Mouse (Mus musculus) erythroblast, embryonic 14.5 days (primary cell): ENCODE measurements around the gene Gm47995. TPM values are rescaled to one million over a fixed set of nuclear protein-coding genes. Genes with fewer than 3 reads are reported as not detected.
"Not testable (repeated sequence)": the region's sequence is repeated elsewhere in the genome, so short reads cannot be mapped to it uniquely, and the experiment has no call there.

Experiments used
- H3K27me3 ChIP-seq: 2 replicates; pipeline ENCODE4 v1.6.1; 2012; ENCODE audit warnings: inconsistent platforms; ENCODE audit not compliant: control insufficient read depth
- H3K36me3 ChIP-seq: 2 replicates; pipeline ENCODE4 v1.6.1; 2012; ENCODE audit warnings: mild to moderate bottlenecking, inconsistent platforms; ENCODE audit not compliant: control insufficient read depth
- H3K4me1 ChIP-seq: 2 replicates; pipeline ENCODE4 v1.6.1; 2012; ENCODE audit warnings: inconsistent platforms; ENCODE audit not compliant: control insufficient read depth
- H3K4me3 ChIP-seq: replicated peaks from 2 replicates; pipeline ENCODE3; 2012; ENCODE audit warnings: moderate library complexity, mild to moderate bottlenecking, inconsistent platforms
- H3K9me3 ChIP-seq: 2 replicates; pipeline ENCODE4 v1.6.1; 2012; ENCODE audit warnings: low read length, inconsistent platforms, mixed read lengths; ENCODE audit not compliant: control insufficient read depth
- GATA1 ChIP-seq: IDR thresholded peaks from 2 replicates; pipeline ENCODE4 v1.6.1; 2012; ENCODE audit warnings: low read length, inconsistent platforms, mixed read lengths
- TAL1 ChIP-seq: IDR thresholded peaks from 3 replicates; pipeline ENCODE4 v1.6.1; 2012; ENCODE audit warnings: low read length, inconsistent platforms, mixed read lengths
- polyA plus RNA-seq: library from polyadenylated mRNA; stranded (reverse); fragments of >175 nt; gene quantifications from 2 replicates; pipeline ENCODE4 v1.2.3, GENCODE M21; 2012

Gene Gm47995
- polyA plus RNA-seq, 1 experiment = not detected

GRCm38 (mm10) chr1:151166031-151166430 lies 32.2 kb upstream of the Gm47995 start:
- Histone ChIP-seq H3K4me1 (peaks cover 8% of the 10 kb centered on the region), H3K4me3 (no peak overlapping the region), H3K27me3 (no peaks in the 10 kb centered on the region), H3K9me3 (no peaks in the 10 kb centered on the region), H3K36me3 (no peaks in the 10 kb centered on the region)
- TF ChIP-seq GATA1 (no peak), TAL1 (no peak)

DNA sequence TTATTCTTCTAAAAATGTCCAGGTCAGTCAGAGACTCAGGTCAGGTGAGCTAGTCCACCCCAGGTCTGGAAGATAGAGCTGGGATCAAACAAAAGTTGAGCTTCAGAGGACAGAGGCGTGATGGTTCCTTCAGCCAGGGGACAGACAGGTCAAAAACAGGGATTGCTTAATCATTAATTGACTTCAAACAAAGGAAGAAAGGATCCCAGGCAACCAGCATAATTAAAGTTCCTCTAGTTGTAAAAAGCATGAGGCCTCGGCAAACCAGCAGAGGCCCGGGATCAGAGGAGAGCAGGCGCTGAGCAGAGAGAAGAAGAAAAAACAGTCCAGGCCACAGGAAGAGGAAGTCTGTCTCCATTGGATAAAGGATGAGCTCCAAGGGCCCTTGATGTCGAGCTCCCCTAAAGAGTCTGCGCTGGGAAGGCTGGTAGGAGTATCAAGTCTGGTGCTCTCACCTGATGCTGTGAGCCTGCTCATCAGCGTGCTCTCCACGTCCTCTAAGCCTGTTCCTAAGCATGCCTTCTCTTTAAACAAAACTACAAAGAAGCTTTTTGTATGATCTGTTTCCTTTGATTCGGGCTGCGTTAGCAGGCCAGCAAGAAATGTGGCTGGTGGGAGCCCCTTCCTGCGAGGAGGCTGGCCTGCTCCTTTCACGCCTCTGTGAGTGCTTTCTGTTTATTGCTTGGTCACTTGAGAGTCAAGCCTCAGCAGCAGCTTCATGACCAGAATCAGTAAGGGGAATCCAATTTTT lies 30.8 kb upstream of the Gm47995 start:
- H3K4me1 ChIP-seq = peaks cover 8% of the 10 kb centered on the region
- no peaks in the 10 kb centered on the region for H3K27me3 ChIP-seq
- no peaks in the 10 kb centered on the region for H3K36me3 ChIP-seq
- TF ChIP-seq TAL1 = no peak
- no peak for TF ChIP-seq GATA1
- no peak overlapping the region for H3K4me3 ChIP-seq
- H3K9me3 ChIP-seq = no peaks in the 10 kb centered on the region

GRCm38 (mm10) chr1:151168637-151169036 lies 29.6 kb upstream of the Gm47995 start:
- Histone ChIP-seq H3K4me1 (peaks cover 8% of the 10 kb centered on the region), H3K9me3 (no peaks in the 10 kb centered on the region), H3K4me3 (no peak overlapping the region), H3K27me3 (no peaks in the 10 kb centered on the region), H3K36me3 (no peaks in the 10 kb centered on the region)
- TF ChIP-seq TAL1 = no peak
- TF ChIP-seq GATA1 = no peak

- H3K4me1 ChIP-seq = peaks cover 10% of the 10 kb centered on the region
- no peak for TF ChIP-seq GATA1
- TF ChIP-seq TAL1 = no peak
- H3K36me3 ChIP-seq = no peaks in the 10 kb centered on the region
- no peaks in the 10 kb centered on the region for H3K9me3 ChIP-seq
- no peak overlapping the region for H3K4me3 ChIP-seq
- H3K27me3 ChIP-seq = no peaks in the 10 kb centered on the region
Measured at GRCm38 (mm10) chr1:151171572-151172461, 26.4 kb upstream of the Gm47995 start.

- Histone ChIP-seq H3K27me3 (no peaks in the 10 kb centered on the region), H3K9me3 (no peaks in the 10 kb centered on the region), H3K4me1 (peaks cover 45% of the 10 kb centered on the region), H3K4me3 (peak overlapping the region; percentile 58), H3K36me3 (no peaks in the 10 kb centered on the region)
- no peak for TF ChIP-seq GATA1
- peak; percentile 18; the same call in 1 of the 3 replicates for TF ChIP-seq TAL1
Measured at GRCm38 (mm10) chr1:151177030-151177936, 21.0 kb upstream of the Gm47995 start.

DNA sequence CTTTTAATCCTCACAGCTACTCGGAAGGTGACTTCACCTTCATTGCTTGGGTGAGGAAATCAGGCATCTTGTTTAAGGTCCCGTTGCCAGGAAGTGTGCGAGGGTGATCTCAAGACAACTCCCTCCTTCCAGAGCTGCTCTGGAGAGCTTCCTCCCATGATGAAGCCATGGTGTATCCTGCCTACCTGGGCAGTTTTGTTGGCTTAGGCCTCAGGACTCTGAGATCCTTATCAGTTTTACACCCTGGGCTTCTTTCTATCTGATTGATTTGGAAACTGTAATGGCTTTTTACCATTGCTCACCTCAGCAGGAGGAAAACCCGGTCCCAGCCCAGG lies 20.3 kb upstream of the Gm47995 start:
- no peak for TF ChIP-seq GATA1
- no peak for TF ChIP-seq TAL1
- Histone ChIP-seq H3K9me3 (no peaks in the 10 kb centered on the region), H3K4me3 (peak overlapping the region; percentile 58), H3K36me3 (no peaks in the 10 kb centered on the region), H3K27me3 (no peaks in the 10 kb centered on the region), H3K4me1 (peaks cover 45% of the 10 kb centered on the region)

GRCm38 (mm10) chr1:151178505-151179083 lies 19.7 kb upstream of the Gm47995 start:
- Histone ChIP-seq H3K27me3 (no peaks in the 10 kb centered on the region), H3K36me3 (no peaks in the 10 kb centered on the region), H3K4me1 (peaks cover 45% of the 10 kb centered on the region), H3K4me3 (no peak overlapping the region), H3K9me3 (no peaks in the 10 kb centered on the region)
- no peak for TF ChIP-seq GATA1
- TF ChIP-seq TAL1 = no peak

- Histone ChIP-seq H3K4me1 (peaks cover 45% of the 10 kb centered on the region), H3K27me3 (no peaks in the 10 kb centered on the region), H3K9me3 (no peaks in the 10 kb centered on the region), H3K4me3 (no peak overlapping the region), H3K36me3 (no peaks in the 10 kb centered on the region)
- TF ChIP-seq TAL1 = no peak
- TF ChIP-seq GATA1 = no peak
Measured at GRCm38 (mm10) chr1:151180167-151180566, 18.1 kb upstream of the Gm47995 start.

DNA sequence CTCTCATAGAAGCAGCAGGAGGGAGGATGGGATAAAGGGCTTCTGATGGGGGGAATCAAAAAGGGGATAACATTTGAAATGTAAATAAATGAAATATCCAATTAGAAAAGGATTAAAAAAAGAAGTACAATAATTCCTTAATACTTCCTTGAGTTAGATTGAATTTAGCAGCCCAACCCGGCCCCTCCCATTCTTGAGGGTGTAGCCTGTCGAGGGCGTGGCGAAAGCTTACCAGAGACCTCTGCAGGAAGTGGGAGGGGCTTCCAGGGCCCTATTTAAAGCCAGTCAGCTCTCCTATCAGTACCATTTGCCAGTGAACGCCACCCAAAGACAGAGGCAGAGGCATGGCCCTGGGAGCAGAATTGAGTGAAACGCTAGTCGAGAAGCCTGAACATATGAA lies 16.0 kb upstream of the Gm47995 start, which contains the start of gene Gm47985:
Gene Gm47985 (plus strand): TSS at position 272 of the 400 bp plus-strand sequence.
- peaks cover 32% of the 10 kb centered on the region for H3K4me1 ChIP-seq
- H3K27me3 ChIP-seq, H3K4me3 ChIP-seq, H3K36me3 ChIP-seq, H3K9me3 ChIP-seq: not testable (repeated sequence)

DNA sequence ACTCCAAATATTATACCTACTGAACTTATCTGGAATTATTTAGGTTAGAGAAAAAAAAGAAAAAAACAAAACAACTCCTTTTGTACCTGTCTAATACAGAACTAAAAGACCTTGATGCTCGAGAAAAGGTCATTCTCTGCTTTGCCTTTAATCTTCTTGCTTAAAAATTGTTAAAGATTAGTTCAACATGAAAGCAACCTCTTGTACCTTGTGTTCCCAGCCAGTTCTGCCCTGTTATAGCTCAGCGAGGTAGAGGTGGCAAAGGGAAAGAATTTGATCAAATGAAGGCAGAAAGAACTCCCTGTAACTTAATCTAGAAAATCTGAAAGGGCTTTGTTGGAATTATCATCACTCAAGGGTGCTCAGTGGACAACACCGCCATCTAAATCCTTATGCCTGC lies 12.1 kb upstream of the Gm47995 start:
- not testable (repeated sequence) for H3K36me3 ChIP-seq, H3K4me3 ChIP-seq, H3K9me3 ChIP-seq, H3K4me1 ChIP-seq, H3K27me3 ChIP-seq

- not testable (repeated sequence) for H3K36me3 ChIP-seq, H3K9me3 ChIP-seq, H3K27me3 ChIP-seq, H3K4me1 ChIP-seq, H3K4me3 ChIP-seq
Measured at GRCm38 (mm10) chr1:151186879-151187424, 11.3 kb upstream of the Gm47995 start.
